Mouse (Mus musculus): ENCODE data around the gene Pcsk5.

GRCm38 (mm10) chr19:17784401-17785192 is 52.8 kb downstream of the Pcsk5 start:
- no peak for TF ChIP-seq CTCF (IDR thresholded peaks at IDR 0.05; ENCODE audit: low read depth, low read length)
- TF ChIP-seq GATA2 (IDR thresholded peaks at IDR 0.05; ENCODE audit: borderline replicate concordance, low read depth, low read length), result no peak

All from G1E (cell line).